Mouse (Mus musculus): Measurements from ENCODE around the gene Tbc1d13. TPM values are rescaled to one million over a fixed set of nuclear protein-coding genes. Genes with fewer than 3 reads are reported as not detected.

Tbc1d13 gene
- polyA plus RNA-seq, 1 experiment: 27.3 TPM

DNA sequence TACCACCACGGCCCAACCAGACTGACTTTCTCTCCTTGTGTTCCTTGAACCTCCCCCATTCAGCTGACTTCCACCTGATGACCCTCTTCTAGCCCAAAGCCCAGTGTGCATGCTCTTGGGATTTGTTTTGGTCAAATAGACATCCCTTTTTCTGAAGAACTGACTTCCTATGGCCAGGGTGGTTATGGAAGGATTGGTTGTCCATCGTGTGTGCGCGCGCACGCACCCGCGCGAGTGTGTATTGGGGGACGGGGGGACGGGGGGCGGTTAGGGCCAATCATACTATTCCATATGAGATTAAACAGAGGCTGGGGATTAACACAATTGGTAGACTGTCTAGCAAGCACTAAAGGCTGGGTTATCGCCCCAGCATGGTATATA, 39.3 kb upstream of the Tbc1d13 start:
- Histone ChIP-seq H3K27ac (ENCODE audit: control insufficient read depth, insufficient read depth, low read depth, low read length, poor library complexity) (no peak overlapping the region), H3K4me1 (ENCODE audit: control insufficient read depth, insufficient read depth, low read length) (no peaks in the 10 kb centered on the region; the same call in 1 of the 2 replicates), H3K4me3 (replicated peaks; ENCODE audit: control insufficient read depth, low read depth, low read length) (peak overlapping the region; percentile 56)
- TF ChIP-seq POLR2A (IDR thresholded peaks at IDR 0.05; ENCODE audit: borderline replicate concordance, control insufficient read depth, low read depth, low read length) (no peak), CTCF (IDR thresholded peaks at IDR 0.05; ENCODE audit: control insufficient read depth, insufficient read depth, low read length) (no peak)
- 2% methylated on average over 13 of the region's 13 CpGs for WGBS

DNA sequence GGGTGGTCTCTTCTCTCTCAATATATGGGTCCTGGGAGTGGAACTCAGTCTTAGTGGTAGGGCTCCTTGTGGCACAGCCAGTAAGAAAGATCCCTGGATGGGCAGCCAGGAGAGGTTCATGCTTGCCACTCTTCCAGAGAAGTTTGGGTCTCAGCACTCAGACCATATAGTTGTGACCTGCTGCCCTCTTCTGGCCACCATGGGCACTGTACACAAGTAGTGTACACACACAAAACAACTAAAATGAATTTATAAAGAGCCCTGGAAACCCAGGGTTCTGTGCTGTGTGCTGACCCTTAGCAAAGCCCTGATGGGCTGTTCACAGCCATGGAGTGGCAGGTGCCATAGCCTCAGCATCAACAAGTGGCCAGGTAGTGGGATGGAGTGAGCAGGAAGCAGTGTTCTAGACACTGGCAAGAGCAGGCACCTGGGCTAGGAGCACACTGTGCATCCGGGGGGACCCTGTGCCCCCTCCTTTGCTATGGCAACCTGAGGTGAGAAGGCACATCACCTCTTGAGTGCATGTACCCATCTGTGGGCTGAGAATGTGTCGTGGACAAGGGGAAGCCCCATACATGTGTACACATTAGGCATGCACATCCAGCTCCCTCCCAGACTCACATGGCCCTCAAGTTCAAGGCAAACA, 37.5 kb upstream of the Tbc1d13 start:
- Histone ChIP-seq H3K4me1 (ENCODE audit: control insufficient read depth, insufficient read depth, low read length) (no peaks in the 10 kb centered on the region; the same call in 1 of the 2 replicates), H3K27ac (ENCODE audit: control insufficient read depth, insufficient read depth, low read depth, low read length, poor library complexity) (no peak overlapping the region), H3K4me3 (replicated peaks; ENCODE audit: control insufficient read depth, low read depth, low read length) (no peak overlapping the region)
- TF ChIP-seq POLR2A (IDR thresholded peaks at IDR 0.05; ENCODE audit: borderline replicate concordance, control insufficient read depth, low read depth, low read length) (no peak), CTCF (IDR thresholded peaks at IDR 0.05; ENCODE audit: control insufficient read depth, insufficient read depth, low read length) (peak; percentile 80)
- WGBS: 69% methylated on average over 2 of the region's 2 CpGs

DNA sequence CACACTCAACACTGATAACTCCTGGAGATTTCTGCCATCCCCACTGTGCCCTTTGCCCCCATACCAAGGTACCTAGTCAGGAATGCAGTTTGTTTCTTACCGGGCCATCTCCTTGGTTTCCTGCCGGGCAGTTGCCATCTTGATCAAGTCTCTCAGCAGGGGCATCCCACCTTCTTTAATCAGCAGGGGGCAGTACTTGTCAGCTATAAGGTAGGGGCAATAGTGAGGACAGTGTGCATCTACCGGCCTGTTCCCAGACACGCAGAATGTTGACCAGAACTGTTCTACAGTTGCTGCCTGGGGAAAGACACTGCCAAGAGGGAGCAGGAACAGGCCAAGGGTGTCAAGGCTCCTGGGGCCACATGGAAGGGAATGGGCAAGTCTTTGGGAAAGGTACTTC, 33.3 kb upstream of the Tbc1d13 start:
- 77% methylated on average over 4 of the region's 4 CpGs for WGBS
- no peak for TF ChIP-seq CTCF (IDR thresholded peaks at IDR 0.05; ENCODE audit: control insufficient read depth, insufficient read depth, low read length)
- no peak for TF ChIP-seq POLR2A (IDR thresholded peaks at IDR 0.05; ENCODE audit: borderline replicate concordance, control insufficient read depth, low read depth, low read length)
- Histone ChIP-seq H3K4me3 (replicated peaks; ENCODE audit: control insufficient read depth, low read depth, low read length) (no peak overlapping the region), H3K4me1 (ENCODE audit: control insufficient read depth, insufficient read depth, low read length) (no peaks in the 10 kb centered on the region), H3K27ac (ENCODE audit: control insufficient read depth, insufficient read depth, low read depth, low read length, poor library complexity) (no peak overlapping the region)

DNA sequence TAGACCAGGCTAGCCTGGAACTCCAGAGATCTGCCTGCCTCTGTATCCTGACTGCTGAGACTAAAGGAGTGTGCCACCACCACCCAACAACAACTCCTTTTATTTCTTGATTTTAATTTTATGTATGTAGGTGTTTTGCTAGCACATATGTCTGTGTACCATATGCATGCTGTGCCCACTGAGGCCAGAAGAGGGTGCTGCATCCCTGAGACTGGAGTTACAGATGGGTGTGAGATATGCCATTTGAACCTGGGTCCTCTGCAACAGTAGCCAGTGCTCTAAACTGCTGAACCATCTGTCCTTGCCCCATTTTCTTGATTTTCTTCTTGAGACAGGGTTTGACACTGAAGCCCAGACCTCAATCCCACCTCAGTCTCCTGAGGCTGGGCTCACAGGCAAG, 27.2 kb upstream of the Tbc1d13 start:
- Histone ChIP-seq H3K4me1 (ENCODE audit: control insufficient read depth, insufficient read depth, low read length) (peaks cover 1% of the 10 kb centered on the region), H3K27ac (ENCODE audit: control insufficient read depth, insufficient read depth, low read depth, low read length, poor library complexity) (no peak overlapping the region), H3K4me3 (replicated peaks; ENCODE audit: control insufficient read depth, low read depth, low read length) (no peak overlapping the region)
- TF ChIP-seq CTCF (IDR thresholded peaks at IDR 0.05; ENCODE audit: control insufficient read depth, insufficient read depth, low read length) (peak; percentile 86), POLR2A (IDR thresholded peaks at IDR 0.05; ENCODE audit: borderline replicate concordance, control insufficient read depth, low read depth, low read length) (no peak)

DNA sequence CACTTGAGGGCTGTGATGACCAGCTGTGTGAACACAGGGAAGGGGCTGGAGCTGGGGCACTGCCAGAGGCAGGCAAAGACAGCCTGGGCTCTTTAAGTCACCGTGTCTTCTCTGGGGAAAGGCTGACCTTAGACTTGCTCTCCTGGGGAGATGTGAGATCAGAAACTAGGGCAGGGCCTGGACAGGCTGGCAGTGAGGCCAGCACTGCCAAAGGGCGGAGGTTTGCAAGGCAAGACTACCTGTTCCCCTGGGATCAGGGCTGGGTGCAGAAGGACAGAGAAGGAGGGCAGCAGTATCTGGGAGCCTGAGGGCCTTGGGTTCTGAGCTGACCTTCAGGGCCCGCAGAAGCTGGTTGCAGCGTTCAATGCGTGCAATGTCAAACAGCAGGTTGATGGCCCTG, 25.9 kb upstream of the Tbc1d13 start:
- H3K4me3 ChIP-seq (replicated peaks; ENCODE audit: control insufficient read depth, low read depth, low read length): no peak overlapping the region
- WGBS: 93% methylated on average over 5 of the region's 5 CpGs
- peaks cover 1% of the 10 kb centered on the region for H3K4me1 ChIP-seq (ENCODE audit: control insufficient read depth, insufficient read depth, low read length)
- no peak overlapping the region for H3K27ac ChIP-seq (ENCODE audit: control insufficient read depth, insufficient read depth, low read depth, low read length, poor library complexity)
- no peak for TF ChIP-seq CTCF (IDR thresholded peaks at IDR 0.05; ENCODE audit: control insufficient read depth, insufficient read depth, low read length)
- TF ChIP-seq POLR2A (IDR thresholded peaks at IDR 0.05; ENCODE audit: borderline replicate concordance, control insufficient read depth, low read depth, low read length): no peak

DNA sequence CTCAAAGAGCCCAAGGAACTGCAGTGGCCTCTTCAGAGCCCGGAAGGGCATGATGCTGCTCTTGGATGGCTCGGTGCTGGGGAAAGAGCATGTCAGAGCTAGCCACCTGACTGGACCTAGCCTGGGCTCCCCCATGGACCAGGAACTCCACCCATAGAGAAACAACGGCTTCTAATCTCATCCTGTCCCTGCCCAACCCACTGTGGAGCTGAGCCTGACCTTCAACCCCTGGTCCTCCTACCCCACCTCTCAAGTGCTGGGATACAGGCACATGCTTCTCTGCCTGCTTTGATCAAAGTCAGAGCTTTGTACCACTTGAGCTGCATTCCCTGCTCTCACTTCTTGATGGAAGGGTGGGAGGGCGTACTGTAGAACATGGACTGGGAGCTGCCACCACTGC, 25.3 kb upstream of the Tbc1d13 start:
- TF ChIP-seq POLR2A (IDR thresholded peaks at IDR 0.05; ENCODE audit: borderline replicate concordance, control insufficient read depth, low read depth, low read length) (no peak), CTCF (IDR thresholded peaks at IDR 0.05; ENCODE audit: control insufficient read depth, insufficient read depth, low read length) (no peak)
- WGBS: 90% methylated on average over 4 of the region's 4 CpGs
- H3K27ac ChIP-seq (ENCODE audit: control insufficient read depth, insufficient read depth, low read depth, low read length, poor library complexity): no peak overlapping the region
- peaks cover 3% of the 10 kb centered on the region for H3K4me1 ChIP-seq (ENCODE audit: control insufficient read depth, insufficient read depth, low read length)
- H3K4me3 ChIP-seq (replicated peaks; ENCODE audit: control insufficient read depth, low read depth, low read length): no peak overlapping the region

DNA sequence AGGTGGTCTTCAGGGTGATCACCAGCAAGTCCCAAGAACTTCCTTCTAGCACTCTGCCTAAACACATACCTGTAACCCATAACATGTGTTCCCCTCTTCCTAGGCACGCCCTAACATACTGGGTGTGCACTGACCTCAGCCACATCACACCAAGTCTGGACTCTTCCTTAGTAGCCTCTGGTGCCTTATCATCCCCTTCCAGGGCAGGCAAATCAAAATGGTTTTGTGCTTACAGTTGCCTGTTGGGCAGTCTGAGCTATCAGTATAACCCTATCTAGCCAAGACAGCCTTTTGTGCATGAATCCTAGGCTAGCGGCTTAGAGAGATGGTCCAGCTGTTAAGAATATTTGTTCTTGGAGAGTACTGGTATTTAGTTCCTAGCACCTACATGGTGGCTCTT, 22.0 kb upstream of the Tbc1d13 start:
- TF ChIP-seq POLR2A (IDR thresholded peaks at IDR 0.05; ENCODE audit: borderline replicate concordance, control insufficient read depth, low read depth, low read length) (no peak), CTCF (IDR thresholded peaks at IDR 0.05; ENCODE audit: control insufficient read depth, insufficient read depth, low read length) (no peak)
- 61% methylated on average over 2 of the region's 2 CpGs for WGBS
- Histone ChIP-seq H3K27ac (ENCODE audit: control insufficient read depth, insufficient read depth, low read depth, low read length, poor library complexity) (no peak overlapping the region), H3K4me1 (ENCODE audit: control insufficient read depth, insufficient read depth, low read length) (peaks cover 3% of the 10 kb centered on the region), H3K4me3 (replicated peaks; ENCODE audit: control insufficient read depth, low read depth, low read length) (no peak overlapping the region)

DNA sequence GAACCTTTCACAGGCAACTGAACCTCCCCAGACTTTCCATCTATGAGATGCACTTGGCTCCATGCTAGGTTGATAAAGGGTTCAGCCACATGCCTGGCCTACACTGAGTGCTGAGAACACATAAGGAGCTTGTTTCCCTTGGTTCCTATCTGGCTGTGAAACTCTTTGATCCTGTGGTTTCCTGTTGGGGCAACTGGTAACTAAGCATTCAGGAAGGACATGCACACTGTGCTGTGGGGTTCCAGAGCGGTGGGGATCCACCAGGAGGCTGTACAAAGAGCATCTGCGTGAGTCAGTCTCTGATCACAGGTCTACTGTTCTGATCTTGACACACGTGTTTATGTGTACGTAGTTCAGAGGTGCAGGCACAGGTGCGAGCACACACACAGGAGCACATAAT, 21.0 kb upstream of the Tbc1d13 start:
- WGBS: 17% methylated on average over 5 of the region's 5 CpGs
- TF ChIP-seq CTCF (IDR thresholded peaks at IDR 0.05; ENCODE audit: control insufficient read depth, insufficient read depth, low read length): no peak
- no peak for TF ChIP-seq POLR2A (IDR thresholded peaks at IDR 0.05; ENCODE audit: borderline replicate concordance, control insufficient read depth, low read depth, low read length)

DNA sequence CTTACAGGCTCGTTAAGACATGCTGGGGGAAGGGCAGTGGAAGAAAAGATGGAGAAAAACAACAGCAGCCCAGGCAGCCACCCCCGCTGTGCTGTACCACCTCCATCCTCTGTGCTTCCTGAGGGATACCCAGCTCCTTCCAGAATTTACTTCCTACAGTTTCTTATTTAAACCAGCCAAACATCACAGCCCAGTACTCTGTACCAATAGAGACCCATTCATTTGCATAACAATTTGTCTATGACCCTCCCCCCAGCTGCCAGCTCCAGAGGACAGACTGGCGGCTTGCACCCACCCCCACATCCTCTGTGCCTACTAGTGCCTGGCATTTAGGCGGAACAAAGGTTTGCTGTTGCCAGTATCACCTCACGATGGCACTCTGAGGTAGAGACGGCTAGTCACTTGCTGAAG, 13.9 kb upstream of the Tbc1d13 start:
- peaks cover 2% of the 10 kb centered on the region for H3K4me1 ChIP-seq (ENCODE audit: control insufficient read depth, insufficient read depth, low read length)
- no peak overlapping the region for H3K4me3 ChIP-seq (replicated peaks; ENCODE audit: control insufficient read depth, low read depth, low read length)
- no peak overlapping the region for H3K27ac ChIP-seq (ENCODE audit: control insufficient read depth, insufficient read depth, low read depth, low read length, poor library complexity)
- WGBS: 71% methylated on average over 6 of the region's 6 CpGs
- TF ChIP-seq CTCF (IDR thresholded peaks at IDR 0.05; ENCODE audit: control insufficient read depth, insufficient read depth, low read length): no peak
- TF ChIP-seq POLR2A (IDR thresholded peaks at IDR 0.05; ENCODE audit: borderline replicate concordance, control insufficient read depth, low read depth, low read length): no peak

More for the DNA sequence above, 21.0 kb upstream of the Tbc1d13 start:
- no peak overlapping the region for H3K27ac ChIP-seq (ENCODE audit: control insufficient read depth, insufficient read depth, low read depth, low read length, poor library complexity)
- H3K4me1 ChIP-seq (ENCODE audit: control insufficient read depth, insufficient read depth, low read length): peaks cover 3% of the 10 kb centered on the region
- H3K4me3 ChIP-seq (replicated peaks; ENCODE audit: control insufficient read depth, low read depth, low read length): no peak overlapping the region
